Mouse (Mus musculus): ENCODE measurements at regions not wholly inside any gene's neighbourhood (a gene's known extent, or its start where the extent isn't known, plus 50 kb on each side); places are given as distances from the start of the nearest gene placed in this dataset.

DNA sequence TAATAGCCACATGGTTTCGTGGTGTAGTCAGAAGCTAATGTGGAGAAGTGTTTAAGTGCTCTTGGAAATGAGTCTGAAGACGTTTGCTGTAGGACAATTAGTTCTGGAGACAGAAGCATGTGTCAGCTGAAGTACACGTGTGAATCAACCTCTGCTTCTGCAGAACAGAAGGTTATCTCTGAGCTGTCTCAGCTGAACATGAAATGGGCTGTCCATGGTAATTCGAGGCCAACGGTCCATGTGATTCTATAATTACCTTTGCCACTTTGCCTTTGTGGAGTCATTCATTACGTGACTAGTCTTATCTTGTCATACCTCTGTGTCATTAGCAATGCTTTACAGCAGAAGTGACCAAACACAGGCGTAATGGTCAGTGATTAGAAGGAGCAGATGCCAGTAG, 295.6 kb upstream of the Veph1 start:
- ATAC-seq (ENCODE audit: poor library complexity, severe bottlenecking): no peak

DNA sequence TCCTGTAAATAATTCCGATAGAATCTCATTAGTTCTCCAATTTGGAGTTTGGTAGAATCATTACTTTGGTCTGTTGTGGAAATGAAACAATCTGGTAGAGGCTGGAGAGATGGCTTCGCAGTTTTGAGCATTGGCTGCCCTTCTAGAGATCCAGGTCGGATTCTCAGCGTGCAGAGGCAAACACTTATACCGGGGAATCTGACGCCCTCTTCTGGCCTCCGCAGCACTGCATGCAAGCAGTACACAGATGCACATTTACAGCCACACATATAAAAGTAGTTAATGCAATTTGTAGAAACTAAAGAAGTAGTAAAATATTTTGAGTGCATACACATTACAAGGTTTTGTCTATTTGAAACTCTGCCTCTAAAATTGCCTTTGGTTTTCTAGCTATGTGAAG, 294.1 kb upstream of the Veph1 start:
- ATAC-seq (ENCODE audit: poor library complexity, severe bottlenecking): no peak

DNA sequence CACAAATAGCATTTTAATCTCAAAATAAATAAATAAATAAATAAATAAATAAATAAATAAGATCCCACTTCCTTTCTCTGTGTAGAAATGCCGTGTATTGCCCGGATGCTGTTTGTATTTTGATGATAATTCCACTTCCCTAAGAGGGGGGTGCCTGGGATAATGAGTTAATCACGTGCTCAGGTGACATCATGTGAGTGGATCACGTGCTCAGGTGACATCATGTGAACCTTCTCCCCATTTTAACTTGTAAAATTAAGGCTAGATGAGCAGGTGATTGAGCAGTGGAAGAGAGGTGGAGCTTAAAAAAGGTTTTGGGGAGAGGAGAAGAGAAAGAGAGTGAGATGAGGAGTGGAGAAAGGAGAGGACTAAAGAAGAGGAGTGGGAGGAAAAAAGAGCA, 292.8 kb upstream of the Veph1 start:
- ATAC-seq (ENCODE audit: poor library complexity, severe bottlenecking): no peak

DNA sequence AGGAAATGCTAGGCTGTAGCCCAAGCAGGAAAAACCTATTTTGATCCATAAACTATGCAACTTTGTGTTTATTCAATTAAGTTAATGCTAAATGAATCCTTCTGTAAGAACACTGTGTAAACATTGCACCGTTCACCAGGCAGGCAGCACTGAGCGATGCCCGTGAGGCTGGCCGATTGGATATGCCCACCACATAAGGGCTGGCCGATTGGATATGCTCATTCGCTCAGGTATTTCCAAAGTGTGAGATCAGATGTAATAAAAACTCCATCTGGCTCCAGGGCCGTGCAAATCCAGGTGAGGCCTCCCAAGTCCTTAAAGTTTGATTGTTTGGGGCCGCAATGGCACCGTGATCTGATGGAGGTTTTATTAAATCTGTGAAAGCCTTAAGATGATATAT, 288.2 kb upstream of the Veph1 start:
- no peak for ATAC-seq (ENCODE audit: poor library complexity, severe bottlenecking)

DNA sequence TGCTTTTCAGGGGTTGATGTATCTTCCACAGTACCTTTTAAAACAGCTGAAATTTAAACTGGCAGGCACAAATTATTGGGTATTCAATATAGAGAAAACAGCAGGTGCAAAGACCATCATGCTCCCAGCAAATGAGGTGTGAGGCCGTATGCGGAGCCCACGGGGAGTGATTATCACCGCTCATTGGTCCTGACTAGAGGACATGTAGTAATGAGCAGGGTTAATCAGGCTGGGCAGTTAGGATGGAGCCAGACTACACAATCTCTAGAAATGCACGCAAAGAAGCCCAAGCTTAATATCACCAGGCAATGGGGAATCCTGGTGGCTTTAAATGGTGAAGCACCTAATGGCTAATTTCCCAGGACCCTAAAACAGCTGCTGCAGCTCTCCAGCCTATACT, 287.5 kb upstream of the Veph1 start:
- no peak for ATAC-seq (ENCODE audit: poor library complexity, severe bottlenecking)

DNA sequence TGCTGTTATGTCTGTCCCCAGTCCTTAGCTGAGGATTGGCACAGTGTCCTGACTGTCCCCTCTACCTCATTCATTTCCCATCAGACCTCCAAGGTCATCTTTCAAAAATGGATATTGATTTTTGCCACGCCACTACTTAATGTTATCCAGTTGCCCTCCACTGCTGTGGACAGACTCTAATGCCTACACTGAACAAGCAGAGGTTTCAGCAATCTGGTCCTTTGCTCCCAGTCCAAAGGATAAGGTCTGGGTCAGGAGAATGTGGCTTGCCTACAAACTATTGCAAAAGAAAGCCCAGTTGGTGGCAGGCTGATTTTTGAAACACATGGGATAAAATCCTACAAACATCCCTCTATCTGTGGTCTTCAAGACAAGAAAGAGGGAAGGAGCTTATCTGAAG, 280.0 kb upstream of the Veph1 start:
- no peak for ATAC-seq (ENCODE audit: poor library complexity, severe bottlenecking)

DNA sequence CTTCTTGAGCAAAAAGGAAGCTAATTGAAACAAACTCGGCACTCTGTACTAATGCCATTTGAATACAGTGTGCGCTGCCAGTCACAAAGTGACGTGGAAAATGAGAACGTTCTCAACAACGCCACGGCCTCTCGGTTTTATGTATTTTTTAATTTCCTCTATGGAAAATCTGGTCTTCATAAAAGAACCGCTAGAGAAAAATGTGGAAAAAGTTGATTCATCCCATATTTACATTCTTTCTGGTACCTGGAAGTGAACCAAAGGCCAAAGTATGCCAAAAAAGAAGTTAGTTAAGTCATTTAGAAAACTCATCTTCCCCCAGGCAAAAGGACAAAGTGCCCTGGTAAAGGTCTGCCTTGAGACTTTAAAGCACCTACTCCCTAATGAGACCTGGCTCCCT, 277.7 kb upstream of the Veph1 start:
- no peak for ATAC-seq (ENCODE audit: poor library complexity, severe bottlenecking)

DNA sequence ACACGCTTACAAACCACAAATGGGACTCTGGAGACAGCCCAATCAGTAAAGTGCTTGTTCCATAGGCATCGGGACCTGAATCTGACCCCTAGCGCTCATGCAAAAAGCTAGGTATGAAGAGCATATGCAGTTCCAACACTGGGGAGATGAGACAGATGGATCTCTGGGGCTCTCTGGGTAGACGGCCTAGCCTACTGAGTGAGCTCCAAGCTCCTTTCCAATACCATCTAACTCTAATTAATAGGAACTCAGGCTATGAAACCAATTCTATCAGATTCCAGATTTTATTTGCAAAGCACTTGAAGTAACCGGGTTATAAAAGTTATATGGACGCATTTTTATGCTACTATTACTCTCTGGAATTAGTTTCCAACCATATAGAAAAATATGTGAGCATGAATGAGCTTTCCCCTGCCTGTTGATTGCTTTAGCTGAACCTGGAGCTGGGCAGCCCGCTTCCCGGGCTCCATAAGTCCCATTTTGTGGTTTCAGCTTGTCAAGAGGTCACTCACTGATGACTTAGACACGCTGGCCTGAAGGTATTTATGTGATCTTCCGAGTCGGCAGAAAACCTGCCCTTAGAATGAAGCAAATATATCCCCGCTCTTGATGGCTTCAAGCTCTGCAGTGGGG, 276.4 kb upstream of the Veph1 start:
- ATAC-seq (ENCODE audit: poor library complexity, severe bottlenecking): no peak

DNA sequence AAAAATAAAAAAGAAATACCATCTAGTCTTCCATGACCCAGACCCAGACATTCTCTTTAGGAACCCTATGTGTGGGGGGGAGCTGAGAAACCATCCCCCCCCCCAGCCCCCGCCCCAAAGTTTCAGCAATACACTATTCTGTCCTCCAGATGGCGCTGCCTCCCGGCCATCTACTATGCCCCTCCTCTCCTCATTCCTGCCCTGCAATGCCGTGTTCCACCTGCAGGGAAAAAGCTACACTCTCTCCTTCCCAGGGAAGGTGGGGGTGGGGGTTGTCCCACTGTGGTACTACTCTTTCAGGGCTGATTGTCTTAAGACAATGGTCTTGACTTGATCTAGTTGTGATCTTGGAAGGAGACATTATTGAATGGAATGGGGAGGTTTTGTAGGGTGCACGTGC, 273.7 kb upstream of the Veph1 start:
- no peak for ATAC-seq (ENCODE audit: poor library complexity, severe bottlenecking)

DNA sequence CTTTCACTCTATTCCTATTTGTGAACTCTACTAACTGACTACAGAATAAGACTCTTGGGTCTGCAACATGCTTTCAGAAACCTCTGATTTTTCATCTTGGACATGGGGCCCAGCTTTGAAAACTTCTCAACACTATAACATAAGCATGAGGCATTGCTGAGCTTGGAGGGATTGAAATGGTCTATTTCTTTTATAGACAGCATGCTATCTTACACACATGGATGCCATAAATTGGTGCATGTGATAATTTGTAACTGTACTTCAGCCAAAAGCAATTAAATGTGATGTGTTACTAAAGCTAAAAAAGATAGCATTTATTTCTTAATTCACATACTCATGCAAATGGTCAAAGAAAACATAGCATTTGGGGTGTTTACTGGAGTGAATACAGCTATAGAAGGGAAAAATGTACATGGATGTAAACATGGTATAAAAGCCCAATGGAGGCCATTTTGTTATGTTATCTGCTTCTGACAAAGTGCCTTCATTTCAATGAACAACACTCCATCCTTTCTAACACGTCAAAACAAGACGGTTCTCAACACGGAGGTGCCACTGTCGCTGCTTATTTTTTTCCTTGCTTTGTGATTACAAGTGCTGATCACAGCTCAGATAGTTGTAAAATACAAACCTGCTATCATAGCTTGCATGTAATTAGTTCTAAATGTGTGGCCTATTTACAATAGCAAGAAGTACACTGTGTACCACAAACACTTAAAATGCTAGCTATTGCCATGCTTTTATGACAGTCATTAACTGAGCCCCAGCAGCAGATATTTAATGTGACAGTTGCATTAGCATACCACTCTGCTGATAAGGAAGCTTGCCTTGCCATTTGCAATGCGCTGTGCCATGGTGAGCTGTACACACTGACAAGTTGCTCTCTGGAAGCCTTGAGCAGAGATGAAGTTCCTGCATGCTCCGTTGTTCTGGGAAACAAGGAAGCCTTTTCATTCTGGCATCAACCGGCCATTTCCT, 267.9 kb upstream of the Veph1 start:
- no peak for ATAC-seq (ENCODE audit: poor library complexity, severe bottlenecking)

DNA sequence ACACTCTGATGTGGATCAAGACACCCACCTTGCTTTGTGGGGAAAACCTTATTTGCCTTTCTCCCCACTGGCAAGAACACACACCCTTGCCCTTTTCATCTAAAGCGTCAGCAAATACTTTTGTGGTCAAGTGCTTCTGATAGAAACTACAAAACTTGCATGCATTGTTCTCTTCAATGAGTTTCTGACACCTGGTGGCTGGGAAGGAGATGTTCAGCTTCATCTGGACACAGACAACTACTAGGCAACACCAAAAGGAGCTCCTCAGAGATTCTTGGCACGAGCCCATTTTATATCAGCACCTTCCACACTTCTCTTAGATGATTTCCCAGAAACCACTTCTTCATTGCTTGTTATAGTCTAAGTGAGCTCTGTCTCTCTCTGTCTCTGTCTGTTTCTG, 266.7 kb upstream of the Veph1 start:
- ATAC-seq (ENCODE audit: poor library complexity, severe bottlenecking): peak; percentile 47

DNA sequence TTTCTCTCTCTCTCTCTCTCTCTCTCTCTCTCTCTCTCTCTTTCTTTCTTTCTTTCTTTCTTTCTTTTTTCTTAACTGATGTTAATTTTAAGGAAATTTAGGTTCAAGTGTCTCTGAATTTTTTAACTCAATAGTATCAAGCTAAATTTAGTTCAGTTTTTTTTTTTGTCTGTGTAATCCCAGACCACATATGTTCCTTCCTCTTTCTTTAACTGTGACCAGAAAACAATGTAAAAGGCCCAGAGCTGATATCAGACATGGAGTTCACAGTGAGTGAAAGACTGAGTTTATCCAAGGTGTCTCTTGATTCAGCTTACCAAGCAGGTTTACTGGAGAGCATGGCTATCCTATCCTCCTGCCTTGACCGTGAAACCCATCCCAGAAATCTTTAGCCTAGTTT, 258.9 kb upstream of the Veph1 start:
- ATAC-seq (ENCODE audit: poor library complexity, severe bottlenecking): peak; percentile 56

DNA sequence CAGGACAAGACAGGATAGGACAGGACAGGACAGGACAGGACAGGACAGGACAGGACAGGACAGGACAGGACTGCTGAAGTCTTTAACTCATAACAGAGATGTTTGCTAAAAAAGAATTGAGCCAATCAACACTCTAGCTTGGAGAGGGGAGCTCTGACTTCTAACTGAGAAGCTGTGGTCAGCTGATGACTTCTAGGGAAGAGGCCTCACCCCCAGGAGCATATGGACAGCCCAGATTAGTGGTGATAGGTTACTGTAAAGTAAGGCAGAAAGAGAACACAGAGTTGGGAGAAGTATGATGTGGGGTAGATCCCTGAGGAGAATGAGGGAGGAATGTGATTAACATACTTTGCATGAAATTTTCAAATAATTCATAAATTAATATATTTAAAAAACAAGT, 254.3 kb upstream of the Veph1 start:
- ATAC-seq (ENCODE audit: poor library complexity, severe bottlenecking): no peak

DNA sequence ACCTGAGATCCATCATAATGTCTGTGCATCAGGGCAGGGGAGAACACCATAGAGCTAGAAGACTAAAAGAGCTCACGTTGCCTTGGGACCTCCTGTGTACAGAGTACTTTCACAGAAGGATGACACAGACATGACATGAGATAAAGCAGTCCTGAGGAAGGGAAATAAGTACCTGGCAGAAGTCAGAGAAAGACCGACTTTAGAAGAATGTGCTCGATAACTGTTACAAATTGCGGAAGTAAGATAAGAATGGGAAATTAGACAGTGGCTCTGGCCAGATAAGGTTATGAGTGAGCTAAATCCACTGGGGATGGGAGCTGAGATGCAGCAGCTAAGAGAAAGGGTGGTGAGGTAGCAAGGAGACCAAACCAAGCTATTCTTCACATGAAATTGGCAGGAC, 249.9 kb upstream of the Veph1 start:
- peak; percentile 27; the same call in 1 of the 2 replicates for ATAC-seq (ENCODE audit: poor library complexity, severe bottlenecking)

DNA sequence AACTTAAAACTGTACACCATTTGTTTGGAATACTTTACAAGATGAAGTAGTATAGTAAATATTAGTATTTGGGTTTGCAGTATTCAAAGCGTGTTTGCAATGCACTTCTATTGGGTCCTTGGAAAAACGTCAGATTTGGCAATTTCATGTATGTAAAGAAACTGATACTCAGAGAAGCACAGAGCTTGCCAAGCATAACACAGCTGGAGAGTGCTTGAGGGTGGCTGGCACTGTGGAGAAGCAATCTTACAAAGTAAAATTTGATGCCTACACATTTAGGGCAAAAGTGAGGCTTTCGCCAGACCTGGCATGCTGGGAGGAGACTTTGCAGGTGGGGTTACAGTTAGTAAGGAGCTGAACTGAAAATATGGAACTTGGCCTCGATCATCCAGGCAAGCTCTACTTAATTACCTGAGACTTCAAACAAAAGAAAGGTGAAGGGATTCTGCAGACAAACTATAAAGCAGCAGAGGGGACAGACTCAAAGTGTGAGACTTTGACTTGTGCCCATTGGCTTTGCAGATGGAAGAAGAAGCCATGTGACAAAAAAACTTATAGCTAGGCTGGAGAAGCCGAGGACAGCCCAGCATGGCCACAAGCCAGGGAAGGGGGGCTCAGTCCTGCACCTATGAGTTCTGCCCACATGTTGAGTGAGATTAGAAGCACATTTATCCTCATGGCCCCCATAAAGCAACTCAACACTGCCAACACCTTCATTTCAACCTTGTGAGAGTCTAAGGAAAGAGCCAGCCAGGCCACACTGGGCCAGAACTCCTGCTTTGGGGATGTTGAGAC, 247.7 kb upstream of the Veph1 start:
- no peak for ATAC-seq (ENCODE audit: poor library complexity, severe bottlenecking)

DNA sequence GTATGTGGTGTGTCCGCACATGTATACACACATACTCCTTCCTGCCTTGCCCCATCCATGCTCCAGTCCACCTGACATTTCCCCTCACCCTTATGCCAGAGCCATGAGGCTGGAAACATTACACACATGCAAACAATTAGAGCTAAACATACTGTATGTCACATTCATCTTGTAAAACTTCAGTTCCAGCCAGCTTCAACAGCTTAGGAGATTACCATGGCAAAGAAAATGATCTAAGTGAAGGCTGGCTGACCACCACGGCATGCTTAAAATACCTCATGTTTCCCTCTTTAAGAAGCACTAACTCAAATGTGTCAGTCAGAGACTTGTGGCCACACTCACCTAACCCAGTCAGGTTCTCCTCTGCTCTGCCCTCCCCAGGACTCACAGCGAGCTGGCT, 246.2 kb upstream of the Veph1 start:
- no peak for ATAC-seq (ENCODE audit: poor library complexity, severe bottlenecking)

DNA sequence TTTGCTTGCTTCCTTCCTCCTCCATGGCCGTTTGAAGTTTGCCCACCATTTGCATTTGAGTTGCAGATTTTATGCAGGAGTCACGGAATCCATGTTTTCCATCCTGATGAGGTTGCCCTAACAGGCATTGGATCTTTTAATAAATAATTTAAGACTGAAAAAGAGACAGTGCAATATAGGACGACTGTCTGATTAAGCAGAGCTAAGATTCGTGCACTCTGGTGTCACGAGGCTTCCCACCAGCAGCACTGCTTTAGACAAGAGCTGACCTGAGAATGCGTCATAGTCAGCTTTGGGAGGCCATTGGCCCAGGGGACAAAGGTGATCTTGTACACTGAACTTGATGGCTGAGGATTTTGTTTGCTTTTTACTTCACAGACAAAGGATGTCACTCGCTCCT, 241.3 kb upstream of the Veph1 start:
- ATAC-seq (ENCODE audit: poor library complexity, severe bottlenecking): no peak

DNA sequence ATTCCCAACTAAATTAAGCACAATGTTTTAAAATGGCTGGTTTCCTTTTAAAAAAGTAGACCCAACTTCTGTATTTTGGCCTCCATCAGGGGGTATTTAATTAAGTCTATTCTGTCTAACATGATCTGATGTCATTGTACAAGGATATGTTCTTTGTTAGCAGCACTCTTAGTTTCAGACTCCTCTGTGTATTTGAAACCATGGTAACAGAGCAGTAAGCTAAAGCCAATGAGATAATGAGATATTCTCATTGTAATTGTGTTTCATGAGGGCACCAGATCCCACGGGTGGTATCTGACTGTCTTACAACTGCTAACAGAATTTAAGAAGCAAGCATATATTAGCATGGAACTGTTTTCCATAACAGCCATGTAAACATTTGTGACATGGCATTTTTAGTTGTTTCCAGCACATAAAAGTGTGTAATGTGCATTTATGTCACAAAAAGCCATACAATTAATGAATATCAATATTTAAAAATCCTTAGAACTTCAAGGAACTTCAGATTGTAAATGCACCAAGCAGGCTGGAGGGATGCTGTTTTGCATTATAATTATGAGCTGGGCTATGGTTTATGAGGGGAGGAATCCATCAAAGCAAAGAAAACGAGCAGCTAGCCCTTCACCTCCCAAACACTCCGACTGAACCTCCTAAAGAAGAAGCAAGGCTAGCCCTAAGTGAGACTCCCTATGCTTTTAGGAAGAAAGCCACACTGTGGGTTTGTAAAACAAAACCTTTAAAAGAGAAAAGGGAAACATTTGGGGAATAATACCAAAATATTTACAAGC, 240.7 kb upstream of the Veph1 start:
- ATAC-seq (ENCODE audit: poor library complexity, severe bottlenecking): no peak

DNA sequence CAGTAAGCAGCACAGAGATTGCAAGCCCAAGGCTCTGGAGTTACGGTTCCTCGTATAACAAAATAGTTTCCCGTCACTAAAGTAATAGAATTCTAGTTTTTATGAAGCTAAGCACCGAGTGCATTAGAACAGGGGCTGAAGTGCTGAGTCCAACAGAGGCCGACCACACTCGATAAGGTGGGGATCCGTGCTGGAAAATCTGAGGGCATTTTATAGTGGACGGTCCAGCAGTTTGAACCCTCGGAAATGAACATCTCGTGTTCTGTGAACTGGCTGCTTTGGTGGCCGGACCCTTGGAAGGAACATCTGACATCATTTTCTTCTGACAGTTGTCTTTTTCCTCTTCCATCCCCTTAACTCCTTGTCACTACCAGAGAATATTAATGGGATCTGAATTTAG, 240.0 kb upstream of the Veph1 start:
- ATAC-seq (ENCODE audit: poor library complexity, severe bottlenecking): no peak

DNA sequence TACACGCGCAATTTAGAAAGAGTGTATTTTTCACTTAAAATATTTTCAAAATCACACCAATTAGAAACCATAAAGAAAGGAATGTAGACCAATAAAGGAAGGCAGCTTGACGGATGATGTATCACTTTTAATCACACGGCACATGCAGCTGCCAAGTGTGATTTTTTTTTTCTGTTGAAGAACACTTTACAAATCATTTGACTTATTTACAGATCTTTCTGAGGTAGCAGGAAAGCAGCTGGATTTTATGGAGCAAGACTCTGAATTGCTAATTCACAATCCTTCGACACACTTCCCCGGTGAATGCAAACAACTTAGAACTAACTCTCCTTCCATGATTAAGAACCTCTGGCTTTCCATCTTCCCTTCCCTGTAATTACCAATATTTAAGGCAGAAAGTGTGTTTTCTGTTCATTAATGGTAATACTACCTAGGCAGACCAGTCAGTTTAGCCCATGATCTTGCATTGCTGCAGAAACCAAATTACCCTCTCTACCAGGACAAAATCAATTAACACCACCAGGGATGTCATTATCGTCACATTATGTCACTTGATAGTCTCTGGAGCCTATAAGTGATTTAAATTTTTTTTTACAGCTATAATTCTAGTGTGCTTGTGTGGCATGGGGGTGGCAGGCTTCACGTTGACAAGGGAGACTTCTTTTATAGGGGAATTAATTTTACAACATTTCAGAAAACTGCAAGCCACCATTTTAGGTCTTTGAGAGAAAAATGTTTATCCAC, 239.3 kb upstream of the Veph1 start:
- ATAC-seq (ENCODE audit: poor library complexity, severe bottlenecking): no peak
